Mouse (Mus musculus) bone marrow, adult 2 months (tissue): ENCODE results near the gene Glod4. TPM values are rescaled to one million over a fixed set of nuclear protein-coding genes. Genes with fewer than 3 reads are reported as not detected.

ENCODE experiments used
- H3K27ac ChIP-seq: fragments of 200-500 bp; 2 replicates; pipeline ENCODE4 v1.5.1; 2012; ENCODE audit warnings: low read depth, mild to moderate bottlenecking, control low read depth, inconsistent platforms, low read length; ENCODE audit not compliant: control insufficient read depth, poor library complexity, insufficient read depth
- H3K4me1 ChIP-seq: fragments of 200-500 bp; 2 replicates; pipeline ENCODE4 v1.6.1; 2011; ENCODE audit warnings: low read length; ENCODE audit not compliant: control insufficient read depth, insufficient read depth
- H3K4me3 ChIP-seq: fragments of 200-500 bp; replicated peaks from 2 replicates; pipeline ENCODE3; 2011; ENCODE audit warnings: mild to moderate bottlenecking, low read depth, low read length, control low read depth; ENCODE audit not compliant: control insufficient read depth
- CTCF ChIP-seq: fragments of 200-500 bp; IDR thresholded peaks from 2 replicates; pipeline ENCODE4 v1.5.1; 2011; ENCODE audit warnings: low read length, control low read depth; ENCODE audit not compliant: control insufficient read depth, insufficient read depth
- POLR2A ChIP-seq: fragments of 200-500 bp; IDR thresholded peaks from 2 replicates; pipeline ENCODE4 v1.6.1; 2011; ENCODE audit warnings: low read depth, mild to moderate bottlenecking, control low read depth, low read length, borderline replicate concordance; ENCODE audit not compliant: control insufficient read depth
- WGBS: fragments of 180-500 bp; shearing (Covaris S2); methylation state at CpG from one replicate; pipeline ENCODE4 v1.1.7; 2018; 5-methylcytosine and 5-hydroxymethylcytosine counted together
- polyA plus RNA-seq: library from polyadenylated mRNA; stranded (reverse); fragments of >200 nt; gene quantifications from 2 replicates; pipeline ENCODE4 v1.2.4, GENCODE M21; 2011; ENCODE audit warnings: low replicate concordance; ENCODE audit not compliant: missing spikeins, insufficient read depth, insufficient read length

The Glod4 gene
- polyA plus RNA-seq, 1 experiment = 25.0 TPM

DNA sequence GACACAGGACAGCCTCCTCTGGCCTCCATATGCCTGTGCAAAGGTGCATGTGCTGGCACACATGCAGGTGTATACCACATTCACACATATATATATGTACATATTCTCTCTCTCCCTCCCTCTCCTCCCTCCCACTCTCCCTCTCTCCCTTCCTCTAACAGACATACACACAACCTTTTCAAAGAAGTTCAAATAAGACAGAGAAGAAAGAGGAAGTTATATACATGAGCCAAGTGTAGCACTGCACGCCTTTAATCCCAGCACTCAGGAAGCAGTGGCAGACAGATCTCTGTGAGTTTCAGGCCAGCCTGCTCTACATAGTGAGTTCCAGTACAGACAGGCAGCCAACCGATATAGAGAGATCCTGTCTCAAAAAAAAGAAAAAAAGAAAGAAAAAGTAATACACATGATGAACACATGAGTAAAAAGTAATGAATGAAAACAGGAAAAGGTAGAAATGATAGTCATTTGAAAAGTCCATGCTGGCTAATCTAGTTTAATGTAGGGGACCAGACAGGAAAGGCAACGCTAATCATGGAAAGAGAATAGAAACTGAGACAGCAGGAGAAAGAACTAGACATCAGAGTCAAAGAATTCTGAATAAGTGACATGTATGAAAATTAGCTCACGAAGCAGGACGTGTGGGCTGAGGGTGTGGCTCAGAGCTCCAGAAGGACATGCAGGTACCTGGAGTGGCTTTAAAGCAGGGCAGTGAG lies 90.1 kb downstream of the Glod4 start:
- Histone ChIP-seq H3K4me3 (no peak overlapping the region), H3K27ac (no peak overlapping the region), H3K4me1 (no peaks in the 10 kb centered on the region; the same call in 1 of the 2 replicates)
- TF ChIP-seq POLR2A = no peak
- no peak for TF ChIP-seq CTCF
- WGBS = 47% methylated on average over 5 of the region's 5 CpGs

DNA sequence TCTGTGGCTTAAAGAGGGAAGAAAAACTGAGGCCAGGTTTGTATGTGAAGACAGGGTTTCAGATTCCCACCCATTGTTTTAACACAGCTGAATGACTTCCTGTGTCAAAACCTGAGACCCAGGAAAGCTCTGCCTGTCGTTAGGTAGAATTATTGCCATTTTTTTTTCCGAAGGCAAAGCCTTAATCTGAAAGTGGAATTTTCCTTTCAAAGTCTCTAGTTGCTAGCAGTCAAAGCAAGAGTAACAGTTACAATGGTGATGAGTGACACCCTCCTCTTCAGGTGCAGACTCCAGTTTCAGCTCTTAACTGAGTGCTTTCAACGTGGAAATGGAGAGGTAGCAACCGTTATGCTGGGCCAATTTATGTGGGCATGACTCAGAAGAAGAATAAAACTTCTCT lies 92.5 kb downstream of the Glod4 start:
- no peaks in the 10 kb centered on the region; the same call in 1 of the 2 replicates for H3K4me1 ChIP-seq
- no peak overlapping the region for H3K27ac ChIP-seq
- WGBS = 29% methylated on average over 4 of the region's 4 CpGs
- no peak overlapping the region for H3K4me3 ChIP-seq
- TF ChIP-seq POLR2A = no peak

DNA sequence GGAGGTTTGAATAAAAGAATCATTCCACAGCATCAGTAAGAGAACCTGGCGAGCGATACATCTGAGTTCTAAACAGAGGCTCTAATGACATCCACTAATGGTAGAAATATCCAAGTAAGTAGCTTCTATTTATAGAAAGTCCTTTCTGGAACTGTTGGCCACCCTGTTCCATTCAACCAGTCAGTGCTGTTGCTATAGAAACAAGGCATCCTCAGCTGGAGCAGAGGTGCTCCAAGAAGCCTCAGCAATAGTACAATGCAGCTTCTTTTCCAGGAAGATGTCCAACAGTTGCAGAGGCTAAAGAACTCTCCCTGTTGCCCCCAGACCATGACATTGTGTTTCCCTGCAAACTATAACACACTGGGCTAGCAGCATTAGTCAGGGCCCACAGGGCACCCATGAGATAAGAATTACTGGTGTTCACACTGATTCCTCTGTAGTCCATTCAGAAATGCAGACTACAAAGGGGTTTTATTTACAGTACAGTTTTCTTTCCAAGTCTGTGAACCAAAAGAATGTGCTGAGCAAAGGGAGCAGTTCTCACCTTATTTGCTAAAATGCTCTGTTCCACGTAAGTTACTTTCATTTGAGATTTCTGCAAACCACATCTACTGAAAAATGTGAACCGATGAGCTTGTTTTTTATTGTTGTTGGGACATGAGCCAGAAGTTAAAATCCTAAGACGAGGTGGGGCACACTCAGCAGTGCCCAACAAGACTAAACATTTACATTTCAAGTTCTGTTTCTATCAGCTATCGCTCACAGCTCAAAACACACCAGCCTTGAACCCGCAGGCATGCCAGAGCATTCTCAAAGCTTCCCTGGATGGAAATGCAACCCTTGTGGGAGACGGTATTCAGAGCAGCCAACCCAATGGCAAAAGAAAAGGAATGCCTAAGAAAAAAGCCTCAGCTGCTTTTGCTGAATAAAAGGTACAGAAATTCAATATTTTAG lies 95.2 kb downstream of the Glod4 start:
- 84% methylated on average over 8 of the region's 8 CpGs for WGBS
- Histone ChIP-seq H3K4me1 (no peaks in the 10 kb centered on the region; the same call in 1 of the 2 replicates), H3K4me3 (no peak overlapping the region), H3K27ac (no peak overlapping the region)
- no peak for TF ChIP-seq POLR2A
- no peak for TF ChIP-seq CTCF

DNA sequence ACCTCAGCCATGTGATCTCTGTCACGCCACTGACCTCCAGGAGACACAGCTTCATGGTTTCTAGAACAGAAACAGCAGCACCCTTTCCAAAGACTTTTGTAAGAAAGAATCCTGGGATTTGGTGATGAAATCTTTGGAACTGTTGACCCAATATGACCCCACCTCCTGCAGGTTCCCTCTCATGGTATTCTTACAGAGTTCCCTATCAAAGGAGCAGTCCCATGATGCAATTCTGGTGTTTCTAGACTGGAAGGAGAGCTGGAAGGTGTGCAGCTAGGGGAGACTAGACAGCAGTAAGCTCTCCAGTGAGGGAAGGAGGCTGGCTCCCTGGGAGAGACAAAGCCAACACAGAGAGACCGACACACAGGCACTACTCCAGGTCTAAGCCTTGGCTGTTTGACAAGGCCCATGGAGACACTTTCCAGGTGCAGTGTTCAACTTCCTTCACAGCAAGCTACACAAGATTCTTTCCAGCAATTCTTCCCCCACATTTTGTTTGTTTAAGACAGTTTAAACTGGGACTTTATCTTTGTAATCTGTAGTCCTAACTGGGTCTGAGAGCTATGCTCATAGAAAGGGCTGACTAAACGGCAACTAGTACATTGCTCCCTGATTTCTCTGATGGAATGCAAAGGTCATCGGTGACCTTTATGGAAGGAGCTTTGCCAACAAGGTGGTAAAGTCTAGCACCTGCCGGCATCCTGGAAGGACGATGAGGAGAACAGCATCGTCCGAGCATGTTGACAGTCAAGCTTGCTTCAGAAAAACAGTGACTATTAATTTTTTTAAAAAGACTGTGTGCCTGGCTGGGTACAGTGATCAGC lies 97.1 kb downstream of the Glod4 start:
- H3K4me1 ChIP-seq = no peaks in the 10 kb centered on the region
- TF ChIP-seq POLR2A (no peak), CTCF (no peak)
- H3K4me3 ChIP-seq = no peak overlapping the region
- WGBS = 89% methylated on average over 8 of the region's 8 CpGs
- H3K27ac ChIP-seq = no peak overlapping the region

DNA sequence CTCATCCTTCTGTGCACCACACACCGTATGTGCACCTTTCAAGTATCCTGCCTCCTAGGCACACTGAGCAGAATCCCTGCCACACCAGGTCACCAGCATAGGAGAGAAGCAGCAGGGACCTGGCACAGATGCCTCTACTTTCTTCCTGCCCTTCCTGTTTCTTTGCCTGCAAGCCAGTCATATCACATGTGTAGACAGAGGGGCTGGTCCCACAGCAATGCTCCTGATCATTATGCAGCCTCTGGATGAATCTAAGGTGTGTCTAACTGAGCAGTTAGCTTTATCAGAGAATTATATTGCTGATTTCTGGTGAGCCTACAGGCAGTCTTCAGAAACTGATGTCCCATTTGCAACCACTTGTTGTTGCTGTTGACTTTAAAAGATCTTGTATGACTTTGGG lies 98.4 kb downstream of the Glod4 start:
- Histone ChIP-seq H3K27ac (no peak overlapping the region), H3K4me3 (no peak overlapping the region), H3K4me1 (no peaks in the 10 kb centered on the region)
- TF ChIP-seq CTCF = no peak
- no peak for TF ChIP-seq POLR2A
- 96% methylated on average over 1 of the region's 1 CpGs for WGBS

DNA sequence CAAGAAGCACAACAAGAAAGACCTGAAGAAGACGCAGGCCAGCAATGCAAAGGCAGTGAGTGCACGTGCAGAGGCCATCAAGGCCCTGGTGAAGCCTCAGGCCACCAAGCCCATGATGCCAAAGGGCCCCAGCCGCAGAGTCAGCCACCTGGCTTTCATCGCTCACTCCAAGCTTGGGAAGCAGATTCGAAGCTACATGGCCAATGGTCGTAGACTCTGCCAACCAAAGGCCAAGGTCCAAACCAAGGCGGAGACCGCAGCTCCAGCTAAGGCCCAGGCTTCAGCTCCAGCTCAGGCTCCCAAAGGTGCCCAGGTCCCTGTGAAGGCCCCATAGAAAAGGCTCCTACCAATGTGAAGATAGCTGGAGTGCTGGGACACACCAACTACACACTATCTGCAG lies 99.1 kb downstream of the Glod4 start:
- no peak overlapping the region for H3K27ac ChIP-seq
- no peak overlapping the region for H3K4me3 ChIP-seq
- 91% methylated on average over 8 of the region's 8 CpGs for WGBS
- no peaks in the 10 kb centered on the region for H3K4me1 ChIP-seq
- TF ChIP-seq CTCF (no peak), POLR2A (no peak)

DNA sequence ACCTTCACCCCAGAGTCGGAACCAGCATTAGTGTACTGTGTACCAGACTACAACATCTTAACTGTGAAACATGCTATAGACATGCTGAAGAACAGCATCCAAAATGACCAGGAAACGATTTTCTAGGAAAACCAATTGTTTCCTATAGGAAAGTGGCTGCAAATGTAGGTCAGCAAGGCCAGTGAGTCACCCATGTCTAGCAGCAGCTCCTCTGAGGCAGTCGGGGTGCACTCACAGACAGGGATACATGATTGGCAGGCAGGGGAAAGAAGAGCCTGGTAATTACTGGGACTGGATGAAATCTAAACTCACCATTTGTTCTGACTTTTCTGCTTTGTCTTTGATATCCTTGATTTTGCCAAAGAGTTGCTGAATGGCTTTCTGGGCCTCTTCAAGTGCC lies 105.5 kb downstream of the Glod4 start:
- Histone ChIP-seq H3K4me3 (no peak overlapping the region), H3K27ac (no peak overlapping the region), H3K4me1 (no peaks in the 10 kb centered on the region)
- TF ChIP-seq CTCF (no peak), POLR2A (no peak)
- WGBS = 84% methylated on average over 3 of the region's 3 CpGs

DNA sequence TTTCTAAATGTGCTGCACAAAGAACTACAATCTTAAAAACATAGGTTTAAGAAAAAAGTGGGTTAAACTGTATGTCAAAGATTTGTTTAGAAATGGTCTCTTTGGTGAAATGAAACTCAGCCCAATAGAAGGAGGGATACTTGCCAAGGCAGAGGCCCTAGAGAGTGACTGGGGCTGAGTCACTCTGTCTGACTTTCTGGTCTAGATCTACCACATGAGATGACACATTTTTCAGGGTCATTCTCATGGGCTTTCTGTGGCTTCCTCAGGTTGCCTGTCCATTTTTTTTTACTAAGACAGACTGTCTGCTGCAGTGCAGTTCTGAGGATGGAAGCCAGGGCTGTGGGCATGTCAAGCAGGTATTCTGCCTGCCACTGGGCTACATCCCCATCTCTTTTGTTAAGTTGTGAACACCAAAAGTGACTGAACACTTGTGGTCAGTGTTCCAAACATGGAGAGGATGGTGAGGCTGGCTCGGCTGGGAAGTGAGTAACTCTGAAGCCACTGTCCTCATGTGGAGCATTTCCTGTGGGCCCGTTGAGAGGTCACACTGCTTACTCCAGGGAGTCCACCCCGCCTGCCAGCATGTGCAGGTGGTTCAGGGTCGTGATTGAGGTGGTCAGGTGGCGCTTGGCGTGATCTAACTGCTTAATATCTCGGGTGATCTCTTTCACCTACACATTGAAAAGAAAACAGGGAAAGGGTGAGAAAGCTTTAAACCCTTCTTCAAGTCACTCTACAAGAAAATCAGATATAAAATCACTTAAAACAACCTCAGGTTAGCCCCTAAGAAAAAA lies 107.7 kb downstream of the Glod4 start:
- TF ChIP-seq POLR2A (no peak), CTCF (no peak)
- H3K27ac ChIP-seq = no peak overlapping the region

More for the DNA sequence above, 107.7 kb downstream of the Glod4 start:
- H3K4me1 ChIP-seq = no peaks in the 10 kb centered on the region; the same call in 1 of the 2 replicates
- WGBS = 80% methylated on average over 7 of the region's 7 CpGs
- no peak overlapping the region for H3K4me3 ChIP-seq
